Mouse (Mus musculus) CH12.LX (cell line): Measurements from ENCODE around the gene Olfr56. TPM values are rescaled to one million over a fixed set of nuclear protein-coding genes. Genes with fewer than 3 reads are reported as not detected.

Experiments
- DNase-seq: peaks from one replicate; pipeline ENCODE4 v3.0.0-alpha.2; 2013; ENCODE audit errors: extremely low read depth
- H3K27ac ChIP-seq: 2 replicates; pipeline ENCODE4 v1.5.1; 2012; ENCODE audit warnings: low read depth, mild to moderate bottlenecking, control low read depth, moderate library complexity; ENCODE audit not compliant: insufficient read depth
- H3K27me3 ChIP-seq: replicated peaks from 2 replicates; pipeline ENCODE3; 2012; ENCODE audit warnings: inconsistent platforms
- H3K36me3 ChIP-seq, 2 experiments: replicated peaks in 1 of 2; 2 replicates each; pipeline versions ENCODE3 to v1.6.1; 2012; ENCODE audit warnings: inconsistent platforms in 1 of 2, low read length in 1 of 2, mild to moderate bottlenecking in 1 of 2, mixed read lengths in 1 of 2, moderate library complexity in 1 of 2; ENCODE audit not compliant: control insufficient read depth in 1 of 2, insufficient read depth in 1 of 2
- H3K4me1 ChIP-seq, 2 experiments: 2 replicates each; pipeline ENCODE4 v1.6.1; 2012; ENCODE audit warnings: inconsistent platforms in 1 of 2, moderate library complexity in 1 of 2; ENCODE audit not compliant: insufficient read depth in 2 of 2, control insufficient read depth in 1 of 2
- H3K4me2 ChIP-seq: 2 replicates; pipeline ENCODE4 v1.6.1; 2012; ENCODE audit warnings: low read depth, mild to moderate bottlenecking, control low read depth; ENCODE audit not compliant: poor library complexity, insufficient read depth, severe bottlenecking
- H3K4me3 ChIP-seq, 3 experiments: fragments of 150-350 bp in 1 of 3; sonication (generic) in 1 of 3; replicated peaks in 1 of 3; 2 replicates each; pipeline versions ENCODE3 to v1.5.1; 2011 to 2012; ENCODE audit warnings: low read depth in 2 of 3, low read length in 2 of 3, mild to moderate bottlenecking in 2 of 3, moderate library complexity in 2 of 3, control low read depth in 1 of 3, improper control_type of control experiment in 1 of 3, inconsistent platforms in 1 of 3, mixed read lengths in 1 of 3; ENCODE audit not compliant: poor library complexity in 1 of 3
- H3K79me2 ChIP-seq: replicated peaks from 2 replicates; pipeline ENCODE4 v1.6.1; 2012; ENCODE audit warnings: mild to moderate bottlenecking, moderate library complexity; ENCODE audit not compliant: control insufficient read depth, poor library complexity, insufficient read depth, severe bottlenecking; ENCODE audit errors: extremely low read depth
- H3K9ac ChIP-seq: 2 replicates; pipeline ENCODE4 v1.6.1; 2012; ENCODE audit warnings: low read depth, mild to moderate bottlenecking, control low read depth, moderate library complexity; ENCODE audit not compliant: insufficient read depth
- H3K9me3 ChIP-seq: replicated peaks from 2 replicates; pipeline ENCODE3; 2012; ENCODE audit warnings: low read length, inconsistent platforms, mixed read lengths
- CHD2 ChIP-seq: IDR thresholded peaks from 2 replicates; pipeline ENCODE4 v1.6.1; 2011; ENCODE audit warnings: low read length, improper control_type of control experiment
- CTCF ChIP-seq, 2 experiments: IDR thresholded peaks in 1 of 2; conservative IDR thresholded peaks in 1 of 2; 2 replicates each; pipeline ENCODE4 v1.5.1; 2011 to 2012; ENCODE audit warnings: low read depth in 2 of 2, low read length in 2 of 2, improper control_type of control experiment in 1 of 2, inconsistent platforms in 1 of 2, mild to moderate bottlenecking in 1 of 2, moderate library complexity in 1 of 2
- GABPA ChIP-seq: IDR thresholded peaks from 2 replicates; pipeline ENCODE4 v1.6.1; 2012; ENCODE audit warnings: low read depth, low read length, improper control_type of control experiment, inconsistent platforms; ENCODE audit not compliant: insufficient replicate concordance
- HCFC1 ChIP-seq: IDR thresholded peaks from 2 replicates; pipeline ENCODE4 v1.6.1; 2012; ENCODE audit warnings: low read depth, mild to moderate bottlenecking, inconsistent platforms, low read length, improper control_type of control experiment
- PAX5 ChIP-seq: IDR thresholded peaks from 2 replicates; pipeline ENCODE4 v1.6.1; 2012; ENCODE audit warnings: low read length, inconsistent platforms, mixed read lengths
- POLR2A ChIP-seq: IDR thresholded peaks from 2 replicates; pipeline ENCODE4 v1.6.1; 2011; ENCODE audit warnings: low read depth, mild to moderate bottlenecking, improper control_type of control experiment, low read length
- POLR2AphosphoS2 ChIP-seq: IDR thresholded peaks from 2 replicates; pipeline ENCODE4 v1.6.1; 2011; ENCODE audit warnings: low read depth, low read length, improper control_type of control experiment
- RAD21 ChIP-seq: IDR thresholded peaks from 2 replicates; pipeline ENCODE4 v1.6.1; 2011; ENCODE audit warnings: low read depth, mild to moderate bottlenecking, low read length, improper control_type of control experiment, moderate library complexity
- RCOR1 ChIP-seq: conservative IDR thresholded peaks from 2 replicates; pipeline ENCODE4 v1.6.1; 2012; ENCODE audit warnings: low read depth, mild to moderate bottlenecking, inconsistent platforms, low read length, improper control_type of control experiment
- TBP ChIP-seq: conservative IDR thresholded peaks from 2 replicates; pipeline ENCODE4 v1.6.1; 2011; ENCODE audit warnings: low read depth, low read length, improper control_type of control experiment
- TCF12 ChIP-seq: IDR thresholded peaks from 2 replicates; pipeline ENCODE4 v1.6.1; 2014; ENCODE audit warnings: low read depth, mild to moderate bottlenecking, inconsistent platforms, low read length, improper control_type of control experiment
- USF1 ChIP-seq: IDR thresholded peaks from 2 replicates; pipeline ENCODE4 v1.6.1; 2014; ENCODE audit warnings: low read depth, mild to moderate bottlenecking, inconsistent platforms, low read length, improper control_type of control experiment
- USF2 ChIP-seq: conservative IDR thresholded peaks from 2 replicates; pipeline ENCODE4 v1.6.1; 2011; ENCODE audit warnings: low read depth, low read length, improper control_type of control experiment
- ZC3H11A ChIP-seq: IDR thresholded peaks from 2 replicates; pipeline ENCODE4 v1.6.1; 2012; ENCODE audit warnings: low read depth, mild to moderate bottlenecking, inconsistent platforms, low read length, improper control_type of control experiment
- ZKSCAN1 ChIP-seq: IDR thresholded peaks from 2 replicates; pipeline ENCODE4 v1.6.1; 2012; ENCODE audit warnings: low read depth, inconsistent platforms, low read length, improper control_type of control experiment, borderline replicate concordance
- ZMIZ1 ChIP-seq: IDR thresholded peaks from 2 replicates; pipeline ENCODE4 v1.6.1; 2012; ENCODE audit warnings: low read depth, mild to moderate bottlenecking, inconsistent platforms, low read length, improper control_type of control experiment
- dilution Hi-C: fragments of 300-500 bp; cut with MboI; formaldehyde crosslinking; loops from 2 replicates; pipeline ENCODE4 v1.14.3; 2020; ENCODE audit warnings: low sequenced_read_pairs; ENCODE audit not compliant: extremely low pct_unique_long_range_greater_than_20kb, extremely low pct_ligation_motif_present
- in situ Hi-C: fragments of 300-500 bp; cut with MboI; formaldehyde crosslinking; loops from 3 replicates; pipeline ENCODE4 v1.14.3; 2019; ENCODE audit warnings: low sequenced_read_pairs, low pct_ligation_motif_present, low pct_unique_long_range_greater_than_20kb, mixed read lengths
- polyA plus RNA-seq: library from polyadenylated mRNA; unstranded; fragments of >175 nt; gene quantifications from 2 replicates; pipeline ENCODE4 v1.2.1, GENCODE M21; 2012; ENCODE audit warnings: low read depth; ENCODE audit not compliant: insufficient read length
- total RNA-seq, 2 experiments: library from RNA; depleted of rRNA; stranded (reverse); fragments of 300-350 nt in 1 of 2; fragments of >200 nt in 1 of 2; gene quantifications; 2 replicates each; pipeline ENCODE4 v1.2.3; 2012 to 2014

Olfr56 gene
- total and polyA plus RNA-seq, 3 experiments, result not detected

- no peak for TF ChIP-seq TCF12
- TF ChIP-seq POLR2AphosphoS2, result no peak
- TF ChIP-seq CTCF (conservative IDR thresholded peaks at IDR 0.05 in 1 of 2, IDR thresholded peaks at IDR 0.05 in 1 of 2; ENCODE audit: low read depth in 2 of 2, low read length in 2 of 2), result peak; percentile 71 to 78
- TF ChIP-seq RCOR1, result no peak
- no peak for TF ChIP-seq PAX5
- no peak for TF ChIP-seq ZMIZ1
These were observed 130.1 kb downstream of the Olfr56 start (continued) for GRCm38 (mm10) chr11:49108833-49109232.

- H3K36me3 ChIP-seq, result no peaks in the 10 kb centered on the region
- in situ Hi-C loops, result loop anchor here (25.0 kb wide), 1 partner anchor 151 kb away; no protein-coding TSS in a partner anchor
- TF ChIP-seq CTCF (conservative IDR thresholded peaks at IDR 0.05 in 1 of 2, IDR thresholded peaks at IDR 0.05 in 1 of 2; ENCODE audit: low read depth in 2 of 2, low read length in 2 of 2), result no peak
- TF ChIP-seq ZKSCAN1, result no peak
- no peak for TF ChIP-seq POLR2A
- no peak for TF ChIP-seq RAD21
- TF ChIP-seq, all 38 proteins: peak for 0
- Histone ChIP-seq H3K9ac (no peak overlapping the region), H3K4me3 (no peak overlapping the region), H3K4me1 (peaks cover 4 to 12% of the 10 kb centered on the region in 2 experiments; a peak in 3 of 4 replicates), H3K27ac (no peak overlapping the region), H3K4me2 (no peak overlapping the region), H3K9me3 (no peaks in the 10 kb centered on the region), H3K79me2 (no peaks in the 10 kb centered on the region), H3K27me3 (peaks cover 4% of the 10 kb centered on the region)
- dilution Hi-C loops, result no loop called here
- no peak for DNase-seq
These were observed 132.3 kb downstream of the Olfr56 start for GRCm38 (mm10) chr11:49111000-49111399.

- peaks cover 4% of the 10 kb centered on the region for H3K27me3 ChIP-seq
- TF ChIP-seq USF2 (no peak), GABPA (no peak), HCFC1 (no peak), ZC3H11A (no peak), RAD21 (no peak), TBP (no peak), USF1 (no peak), CHD2 (no peak), TCF12 (no peak)
- TF ChIP-seq, all 38 proteins: peak for 0
- Histone ChIP-seq H3K4me1 (peaks cover 4 to 10% of the 10 kb centered on the region in 2 experiments; a peak in 3 of 4 replicates), H3K4me3 (no peak overlapping the region), H3K36me3 (no peaks in the 10 kb centered on the region), H3K9me3 (no peaks in the 10 kb centered on the region), H3K27ac (no peak overlapping the region), H3K9ac (no peak overlapping the region), H3K4me2 (no peak overlapping the region), H3K79me2 (no peaks in the 10 kb centered on the region)
- no peak for DNase-seq
- dilution Hi-C loops (no loop called here), in situ Hi-C loops (loop anchor here (25.0 kb wide), 1 partner anchor 150 kb away; no protein-coding TSS in a partner anchor)
These were observed 134.0 kb downstream of the Olfr56 start for GRCm38 (mm10) chr11:49112624-49113219.
